Mouse (Mus musculus): ENCODE data around the gene Reln. TPM values are rescaled to one million over a fixed set of nuclear protein-coding genes. Genes with fewer than 3 reads are reported as not detected.

The Reln gene
- 1.1 and 3.4 TPM in 2 replicates for polyA plus RNA-seq (2012; ENCODE audit: insufficient read depth, insufficient read length, missing spikeins)

GRCm38 (mm10) chr5:22344556-22344975, at the start of gene Reln:
TSS of gene Reln (minus strand) at chr5:22344702.
- Histone ChIP-seq H3K4me3 (ENCODE audit: insufficient read depth, low read depth, low read length) (peak within 1 kb of the TSS; percentile 47), H3K4me1 (ENCODE audit: control insufficient read depth, insufficient read depth, insufficient read length, low read length) (no peaks in the 10 kb centered on the region), H3K27ac (replicated peaks; ENCODE audit: low read depth, low read length) (no peak within 1 kb of the TSS)

- no peaks in the 10 kb centered on the region for H3K4me1 ChIP-seq (ENCODE audit: control insufficient read depth, insufficient read depth, insufficient read length, low read length)
Observed at GRCm38 (mm10) chr5:22388502-22388901, 44.0 kb upstream of the Reln start.

GRCm38 (mm10) chr5:22360510-22360909, 16.0 kb upstream of the Reln start:
- H3K4me1 ChIP-seq (ENCODE audit: control insufficient read depth, insufficient read depth, insufficient read length, low read length) = no peaks in the 10 kb centered on the region

More at GRCm38 (mm10) chr5:22388502-22388901, 44.0 kb upstream of the Reln start:
- no peak overlapping the region for H3K27ac ChIP-seq (replicated peaks; ENCODE audit: low read depth, low read length)
- no peak overlapping the region for H3K4me3 ChIP-seq (ENCODE audit: insufficient read depth, low read depth, low read length)

GRCm38 (mm10) chr5:22348412-22348811, 3.9 kb upstream of the Reln start:
- no peak overlapping the region for H3K27ac ChIP-seq (replicated peaks; ENCODE audit: low read depth, low read length)
- H3K4me1 ChIP-seq (ENCODE audit: control insufficient read depth, insufficient read depth, insufficient read length, low read length) = no peaks in the 10 kb centered on the region
- no peak overlapping the region for H3K4me3 ChIP-seq (ENCODE audit: insufficient read depth, low read depth, low read length)

More at GRCm38 (mm10) chr5:22360510-22360909, 16.0 kb upstream of the Reln start:
- Histone ChIP-seq H3K4me3 (ENCODE audit: insufficient read depth, low read depth, low read length) (no peak overlapping the region), H3K27ac (replicated peaks; ENCODE audit: low read depth, low read length) (no peak overlapping the region)

- Histone ChIP-seq H3K4me3 (ENCODE audit: insufficient read depth, low read depth, low read length) (no peak overlapping the region), H3K27ac (replicated peaks; ENCODE audit: low read depth, low read length) (no peak overlapping the region), H3K4me1 (ENCODE audit: control insufficient read depth, insufficient read depth, insufficient read length, low read length) (no peaks in the 10 kb centered on the region)
Observed at GRCm38 (mm10) chr5:22347732-22348131, 3.2 kb upstream of the Reln start.

GRCm38 (mm10) chr5:22345894-22346635, 1.6 kb upstream of the Reln start:
- Histone ChIP-seq H3K27ac (replicated peaks; ENCODE audit: low read depth, low read length) (no peak overlapping the region), H3K4me3 (ENCODE audit: insufficient read depth, low read depth, low read length) (no peak overlapping the region), H3K4me1 (ENCODE audit: control insufficient read depth, insufficient read depth, insufficient read length, low read length) (no peaks in the 10 kb centered on the region)

- Histone ChIP-seq H3K27ac (replicated peaks; ENCODE audit: low read depth, low read length) (no peak overlapping the region), H3K4me1 (ENCODE audit: control insufficient read depth, insufficient read depth, insufficient read length, low read length) (no peaks in the 10 kb centered on the region), H3K4me3 (ENCODE audit: insufficient read depth, low read depth, low read length) (peak overlapping the region; percentile 37)
Observed at GRCm38 (mm10) chr5:22344976-22345651, 612 bp upstream of the Reln start.

- peak overlapping the region; percentile 47 for H3K4me3 ChIP-seq (ENCODE audit: insufficient read depth, low read depth, low read length)
- H3K4me1 ChIP-seq (ENCODE audit: control insufficient read depth, insufficient read depth, insufficient read length, low read length) = no peaks in the 10 kb centered on the region
- no peak overlapping the region for H3K27ac ChIP-seq (replicated peaks; ENCODE audit: low read depth, low read length)
Observed at GRCm38 (mm10) chr5:22343843-22344555, 503 bp downstream of the Reln start.

GRCm38 (mm10) chr5:22343536-22343842, 1.0 kb downstream of the Reln start:
- Histone ChIP-seq H3K4me3 (ENCODE audit: insufficient read depth, low read depth, low read length) (peak overlapping the region; percentile 47; the same call in 1 of the 2 replicates), H3K4me1 (ENCODE audit: control insufficient read depth, insufficient read depth, insufficient read length, low read length) (no peaks in the 10 kb centered on the region), H3K27ac (replicated peaks; ENCODE audit: low read depth, low read length) (no peak overlapping the region)

GRCm38 (mm10) chr5:22342461-22342860, 2.0 kb downstream of the Reln start:
- Histone ChIP-seq H3K4me1 (ENCODE audit: control insufficient read depth, insufficient read depth, insufficient read length, low read length) (no peaks in the 10 kb centered on the region), H3K4me3 (ENCODE audit: insufficient read depth, low read depth, low read length) (no peak overlapping the region)

GRCm38 (mm10) chr5:22340991-22341390, 3.5 kb downstream of the Reln start:
- no peaks in the 10 kb centered on the region for H3K4me1 ChIP-seq (ENCODE audit: control insufficient read depth, insufficient read depth, insufficient read length, low read length)
- H3K4me3 ChIP-seq (ENCODE audit: insufficient read depth, low read depth, low read length) = no peak overlapping the region
- no peak overlapping the region for H3K27ac ChIP-seq (replicated peaks; ENCODE audit: low read depth, low read length)

More at GRCm38 (mm10) chr5:22342461-22342860, 2.0 kb downstream of the Reln start:
- no peak overlapping the region for H3K27ac ChIP-seq (replicated peaks; ENCODE audit: low read depth, low read length)

GRCm38 (mm10) chr5:22335408-22335807, 9.1 kb downstream of the Reln start:
- Histone ChIP-seq H3K4me1 (ENCODE audit: control insufficient read depth, insufficient read depth, insufficient read length, low read length) (no peaks in the 10 kb centered on the region), H3K4me3 (ENCODE audit: insufficient read depth, low read depth, low read length) (no peak overlapping the region), H3K27ac (replicated peaks; ENCODE audit: low read depth, low read length) (no peak overlapping the region)

GRCm38 (mm10) chr5:22330802-22331201, 13.7 kb downstream of the Reln start:
- no peak overlapping the region for H3K27ac ChIP-seq (replicated peaks; ENCODE audit: low read depth, low read length)
- H3K4me1 ChIP-seq (ENCODE audit: control insufficient read depth, insufficient read depth, insufficient read length, low read length) = no peaks in the 10 kb centered on the region
- H3K4me3 ChIP-seq (ENCODE audit: insufficient read depth, low read depth, low read length) = no peak overlapping the region

GRCm38 (mm10) chr5:22328431-22329359, 15.8 kb downstream of the Reln start:
- Histone ChIP-seq H3K27ac (replicated peaks; ENCODE audit: low read depth, low read length) (no peak overlapping the region), H3K4me3 (ENCODE audit: insufficient read depth, low read depth, low read length) (no peak overlapping the region), H3K4me1 (ENCODE audit: control insufficient read depth, insufficient read depth, insufficient read length, low read length) (no peaks in the 10 kb centered on the region)
